Mouse (Mus musculus): ENCODE results near the gene Lrriq4. TPM values are rescaled to one million over a fixed set of nuclear protein-coding genes. Genes with fewer than 3 reads are reported as not detected.

Lrriq4 gene
- polyA plus RNA-seq (2016; fragmentation: Nextera tagmentation; extraction: Ambion mirVana): not detected in 2 replicates

DNA sequence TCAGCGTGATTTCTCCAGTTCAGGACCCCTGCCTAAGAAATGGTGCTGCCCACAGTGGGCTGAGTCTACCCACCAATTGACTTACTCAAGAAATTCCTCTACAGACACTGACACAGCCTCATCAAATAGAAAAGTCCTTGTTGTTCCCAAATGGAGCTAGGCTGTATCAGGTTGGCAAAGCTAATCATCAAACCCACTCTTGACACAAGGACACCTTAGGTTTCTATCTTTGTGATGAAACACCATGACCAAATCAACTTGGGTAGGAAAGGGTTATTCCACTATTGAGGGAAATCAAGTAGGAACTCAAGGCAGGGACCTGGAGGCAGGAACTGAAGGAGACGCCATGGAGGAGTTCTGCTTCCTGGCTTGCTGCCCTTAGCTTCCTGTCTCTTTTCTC, at the start of gene Lrriq4:
Gene Lrriq4, plus strand, starts transcription at position 301 of the 400 bp plus-strand sequence.
- H3K36me3 ChIP-seq (replicated peaks): no peaks in the 10 kb centered on the region
- no peaks in the 10 kb centered on the region for H3K9me3 ChIP-seq
- 79% methylated on average over 2 of the region's 2 CpGs for WGBS
- no peak within 1 kb of the TSS for H3K27ac ChIP-seq
- DNase-seq (ENCODE audit: extremely low spot score, low spot score): no peak
- H3K4me3 ChIP-seq: no peak within 1 kb of the TSS
- peaks cover 14% of the 10 kb centered on the region for H3K4me1 ChIP-seq
- peaks cover 19% of the 10 kb centered on the region for H3K27me3 ChIP-seq (ENCODE audit: poor library complexity, severe bottlenecking)

- H3K4me1 ChIP-seq: peaks cover 27% of the 10 kb centered on the region
- H3K4me3 ChIP-seq: peak overlapping the region; percentile 80
- H3K9me3 ChIP-seq: no peaks in the 10 kb centered on the region
- WGBS: under 1% methylated on average over 62 of the region's 62 CpGs
- no peaks in the 10 kb centered on the region for H3K36me3 ChIP-seq (replicated peaks)
- peak overlapping the region; percentile 91 for H3K27ac ChIP-seq
- DNase-seq (ENCODE audit: extremely low spot score, low spot score): peak; percentile 60
- peaks cover 41% of the 10 kb centered on the region for H3K27me3 ChIP-seq (ENCODE audit: poor library complexity, severe bottlenecking)
Measured at GRCm38 (mm10) chr3:30595111-30595832, 49.0 kb upstream of the Lrriq4 start.

DNA sequence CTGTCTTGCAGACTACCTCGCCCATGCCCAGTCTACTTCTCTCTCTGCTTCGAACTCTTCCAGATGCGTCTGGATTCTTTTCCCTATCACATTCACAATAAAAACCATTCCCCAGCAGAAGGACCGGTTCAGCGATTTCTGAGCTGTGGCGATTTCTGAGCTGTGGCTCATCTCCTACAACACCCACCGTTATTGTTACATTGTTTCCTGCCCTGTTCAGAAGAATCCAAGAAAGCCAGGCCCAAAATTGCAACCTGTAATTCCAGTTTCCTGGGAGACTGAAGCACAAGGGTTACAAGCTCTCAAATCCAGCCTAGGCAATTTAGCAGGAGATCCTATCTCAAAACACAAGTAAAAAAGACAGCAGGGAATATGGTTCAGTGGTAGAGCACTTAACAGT, 47.0 kb upstream of the Lrriq4 start:
- no peak overlapping the region for H3K4me3 ChIP-seq
- 80% methylated on average over 7 of the region's 7 CpGs for WGBS
- no peak overlapping the region for H3K27ac ChIP-seq
- DNase-seq (ENCODE audit: extremely low spot score, low spot score): no peak
- H3K9me3 ChIP-seq: no peaks in the 10 kb centered on the region
- no peaks in the 10 kb centered on the region for H3K36me3 ChIP-seq (replicated peaks)
- H3K4me1 ChIP-seq: peaks cover 27% of the 10 kb centered on the region
- H3K27me3 ChIP-seq (ENCODE audit: poor library complexity, severe bottlenecking): peaks cover 41% of the 10 kb centered on the region

DNA sequence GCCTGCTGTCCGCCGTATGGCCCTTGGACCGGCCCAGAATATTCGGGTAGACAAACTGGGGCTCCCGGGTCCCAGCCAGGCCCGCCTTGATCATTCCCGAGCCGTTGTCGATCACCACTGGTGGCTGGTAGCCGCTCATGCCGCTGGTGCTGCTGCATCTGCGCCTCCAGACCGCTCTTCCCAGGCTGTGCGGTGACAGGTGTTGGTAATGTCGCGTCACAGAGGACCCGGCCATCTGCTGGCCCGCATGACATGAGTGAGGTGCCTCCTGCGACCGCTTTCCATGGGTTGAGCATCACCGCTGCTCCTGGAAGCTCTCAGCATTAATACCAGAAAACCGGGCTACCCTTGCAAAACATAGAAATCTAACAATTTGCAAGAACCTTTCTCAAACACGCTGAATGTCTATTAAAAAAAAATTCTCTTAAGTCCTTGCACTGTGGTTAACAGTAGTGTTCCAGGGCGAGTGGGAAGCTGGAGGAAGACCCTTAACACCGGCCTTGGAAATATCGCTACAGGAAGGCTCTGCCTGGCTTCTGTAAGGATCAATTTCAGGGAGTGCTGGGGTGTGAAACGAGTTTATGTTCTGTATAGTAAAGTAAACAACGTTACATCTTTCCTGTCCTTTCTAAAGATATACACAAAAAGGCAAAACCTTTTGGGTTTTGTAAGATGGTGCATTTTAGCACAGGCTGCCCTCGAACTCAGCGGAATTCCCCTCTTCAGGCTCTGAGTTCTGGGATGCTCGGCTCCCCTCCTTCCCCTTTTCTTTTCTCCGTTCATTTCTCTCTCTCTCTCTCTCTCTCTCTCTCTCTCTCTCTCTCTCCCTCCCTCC, 44.4 kb upstream of the Lrriq4 start, which contains the start of gene Actrt3:
Gene Actrt3, minus strand, starts transcription at position 229 of the 835 bp plus-strand sequence.
- Histone ChIP-seq H3K36me3 (replicated peaks) (peaks cover 10% of the 10 kb centered on the region), H3K27me3 (ENCODE audit: poor library complexity, severe bottlenecking) (peaks cover 41% of the 10 kb centered on the region), H3K4me3 (peak within 1 kb of the TSS; percentile 92), H3K4me1 (peaks cover 30% of the 10 kb centered on the region), H3K9me3 (no peaks in the 10 kb centered on the region), H3K27ac (peak within 1 kb of the TSS; percentile 81)
- DNase-seq (ENCODE audit: extremely low spot score, low spot score): peak; percentile 50
- 2% methylated on average over 32 of the region's 32 CpGs for WGBS

- H3K9me3 ChIP-seq: no peaks in the 10 kb centered on the region
- H3K27me3 ChIP-seq (ENCODE audit: poor library complexity, severe bottlenecking): peaks cover 41% of the 10 kb centered on the region
- H3K36me3 ChIP-seq (replicated peaks): peaks cover 15% of the 10 kb centered on the region
- H3K27ac ChIP-seq: peak overlapping the region; percentile 81
- WGBS: 0% methylated on average over 14 of the region's 14 CpGs
- DNase-seq (ENCODE audit: extremely low spot score, low spot score): peak; percentile 60
- peak overlapping the region; percentile 92 for H3K4me3 ChIP-seq
- H3K4me1 ChIP-seq: peaks cover 26% of the 10 kb centered on the region
Measured at GRCm38 (mm10) chr3:30600717-30601116, 43.6 kb upstream of the Lrriq4 start.

- peak overlapping the region; percentile 92 for H3K4me3 ChIP-seq
- 0% methylated on average over 17 of the region's 17 CpGs for WGBS
Measured at GRCm38 (mm10) chr3:30601175-30601574, 43.1 kb upstream of the Lrriq4 start.

GRCm38 (mm10) chr3:30601610-30602064, 42.7 kb upstream of the Lrriq4 start:
- 1% methylated on average over 13 of the region's 13 CpGs for WGBS
- Histone ChIP-seq H3K27ac (peak overlapping the region; percentile 94), H3K4me3 (peak overlapping the region; percentile 92), H3K4me1 (peaks cover 20% of the 10 kb centered on the region), H3K36me3 (replicated peaks) (peaks cover 24% of the 10 kb centered on the region), H3K27me3 (ENCODE audit: poor library complexity, severe bottlenecking) (peaks cover 32% of the 10 kb centered on the region), H3K9me3 (no peaks in the 10 kb centered on the region)
- DNase-seq (ENCODE audit: extremely low spot score, low spot score): no peak

More at GRCm38 (mm10) chr3:30601175-30601574, 43.1 kb upstream of the Lrriq4 start:
- H3K4me1 ChIP-seq: peaks cover 21% of the 10 kb centered on the region
- no peak overlapping the region for H3K27ac ChIP-seq
- H3K27me3 ChIP-seq (ENCODE audit: poor library complexity, severe bottlenecking): peaks cover 37% of the 10 kb centered on the region
- H3K36me3 ChIP-seq (replicated peaks): peaks cover 19% of the 10 kb centered on the region
- H3K9me3 ChIP-seq: no peaks in the 10 kb centered on the region
- peak; percentile 79 for DNase-seq (ENCODE audit: extremely low spot score, low spot score)

DNA sequence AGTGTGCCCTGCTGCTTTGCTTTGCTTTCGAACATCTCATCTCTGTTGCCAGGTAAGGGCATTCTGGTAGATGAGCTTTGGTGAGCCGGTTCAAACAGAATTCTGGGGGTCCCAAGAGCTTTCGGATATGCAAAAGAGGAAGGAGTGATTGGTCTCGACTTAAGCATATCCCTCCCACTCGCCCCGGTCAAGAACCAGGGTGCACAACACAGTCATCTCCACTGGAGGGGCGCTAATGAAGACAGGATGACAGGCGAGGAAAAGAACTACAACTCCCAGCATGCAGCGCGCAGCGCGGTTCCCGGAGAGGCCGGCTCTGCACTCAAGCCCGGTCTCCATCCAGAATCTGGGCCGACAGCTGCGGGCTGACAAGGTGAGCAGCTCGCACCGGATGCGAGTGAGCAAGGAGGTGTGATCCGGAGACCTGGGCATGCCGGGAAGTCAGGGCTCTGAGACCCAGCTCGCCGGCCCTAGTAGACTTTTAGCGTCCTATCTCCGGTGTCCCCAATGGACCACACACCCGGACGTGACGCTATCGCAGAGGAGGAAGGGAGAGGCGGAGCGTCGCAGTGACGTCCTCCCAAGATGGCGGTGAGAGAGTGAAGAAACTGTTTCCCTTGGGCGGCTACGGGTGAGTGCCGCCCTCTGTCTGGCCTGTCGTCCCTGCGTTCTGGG, 42.1 kb upstream of the Lrriq4 start, which contains the start of gene Mynn:
Gene Mynn, plus strand, starts transcription at position 1 of the 675 bp plus-strand sequence.
- peak; percentile 98 for DNase-seq (ENCODE audit: extremely low spot score, low spot score)
- H3K4me1 ChIP-seq: peaks cover 20% of the 10 kb centered on the region
- peaks cover 27% of the 10 kb centered on the region for H3K36me3 ChIP-seq (replicated peaks)
- peak within 1 kb of the TSS; percentile 92 for H3K4me3 ChIP-seq
- H3K27ac ChIP-seq: peak within 1 kb of the TSS; percentile 94
- WGBS: under 1% methylated on average over 40 of the region's 40 CpGs
- H3K27me3 ChIP-seq (ENCODE audit: poor library complexity, severe bottlenecking): peaks cover 26% of the 10 kb centered on the region
- no peaks in the 10 kb centered on the region for H3K9me3 ChIP-seq

DNA sequence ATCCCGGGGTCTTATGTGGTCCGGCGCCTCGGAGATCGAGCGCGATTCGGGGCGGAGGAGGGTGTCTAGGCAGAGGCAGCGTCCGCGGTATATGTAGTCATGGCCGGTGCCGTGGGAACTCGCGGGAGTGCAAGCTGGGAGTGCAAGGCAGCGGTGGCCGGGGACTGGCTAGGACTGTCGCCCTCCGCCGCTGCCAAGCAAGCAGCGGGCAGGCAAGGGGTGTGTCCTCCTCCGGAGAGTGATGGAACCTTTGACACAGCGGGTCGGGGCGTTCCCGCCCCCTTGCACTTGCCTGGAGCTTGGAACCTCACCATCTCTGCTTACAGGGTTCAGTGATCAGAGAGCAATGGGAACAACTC, 41.6 kb upstream of the Lrriq4 start:
- DNase-seq (ENCODE audit: extremely low spot score, low spot score): no peak
- 0% methylated on average over 27 of the region's 27 CpGs for WGBS
- Histone ChIP-seq H3K4me3 (peak overlapping the region; percentile 92), H3K9me3 (no peaks in the 10 kb centered on the region), H3K27ac (peak overlapping the region; percentile 94), H3K27me3 (ENCODE audit: poor library complexity, severe bottlenecking) (peaks cover 21% of the 10 kb centered on the region), H3K36me3 (replicated peaks) (peaks cover 33% of the 10 kb centered on the region), H3K4me1 (peaks cover 20% of the 10 kb centered on the region)

- WGBS: 36% methylated on average over 10 of the region's 10 CpGs
- Histone ChIP-seq H3K27me3 (ENCODE audit: poor library complexity, severe bottlenecking) (peaks cover 16% of the 10 kb centered on the region), H3K4me1 (peaks cover 20% of the 10 kb centered on the region), H3K36me3 (replicated peaks) (peaks cover 38% of the 10 kb centered on the region), H3K4me3 (peak overlapping the region; percentile 92), H3K27ac (peak overlapping the region; percentile 94), H3K9me3 (no peaks in the 10 kb centered on the region)
- DNase-seq (ENCODE audit: extremely low spot score, low spot score): no peak
Measured at GRCm38 (mm10) chr3:30603256-30603655, 41.1 kb upstream of the Lrriq4 start.

GRCm38 (mm10) chr3:30608999-30609398, 35.3 kb upstream of the Lrriq4 start:
- peaks cover 92% of the 10 kb centered on the region for H3K36me3 ChIP-seq (replicated peaks)
- H3K4me3 ChIP-seq: no peak overlapping the region
- DNase-seq (ENCODE audit: extremely low spot score, low spot score): no peak
- no peaks in the 10 kb centered on the region for H3K9me3 ChIP-seq
- no peaks in the 10 kb centered on the region for H3K27me3 ChIP-seq (ENCODE audit: poor library complexity, severe bottlenecking)
- no peak overlapping the region for H3K27ac ChIP-seq
- 90% methylated on average over 3 of the region's 3 CpGs for WGBS
- no peaks in the 10 kb centered on the region for H3K4me1 ChIP-seq

GRCm38 (mm10) chr3:30610930-30611329, 33.4 kb upstream of the Lrriq4 start:
- H3K27me3 ChIP-seq (ENCODE audit: poor library complexity, severe bottlenecking): no peaks in the 10 kb centered on the region
- 92% methylated on average over 4 of the region's 4 CpGs for WGBS
- H3K4me3 ChIP-seq: no peak overlapping the region
- H3K36me3 ChIP-seq (replicated peaks): peaks cover 92% of the 10 kb centered on the region
- no peak for DNase-seq (ENCODE audit: extremely low spot score, low spot score)
- no peaks in the 10 kb centered on the region for H3K9me3 ChIP-seq
- no peak overlapping the region for H3K27ac ChIP-seq
- no peaks in the 10 kb centered on the region for H3K4me1 ChIP-seq

Data from forebrain, embryonic 10.5 days (tissue).